Mouse (Mus musculus): Measurements from ENCODE around the gene Srbd1. TPM values are rescaled to one million over a fixed set of nuclear protein-coding genes. Genes with fewer than 3 reads are reported as not detected.

Gene Srbd1
- total RNA-seq, 2 experiments from 2014 or later = 16.5 to 17.0 TPM

- TF ChIP-seq CTCF (conservative IDR thresholded peaks at IDR 0.05) = no peak
- Histone ChIP-seq H3K4me3 (no peak overlapping the region), H3K27ac (no peak overlapping the region)
- DNase-seq (ENCODE audit: low spot score in 2 of 2) = no peak
Measured at GRCm38 (mm10) chr17:86128198-86128597, 16.8 kb downstream of the Srbd1 start.

DNA sequence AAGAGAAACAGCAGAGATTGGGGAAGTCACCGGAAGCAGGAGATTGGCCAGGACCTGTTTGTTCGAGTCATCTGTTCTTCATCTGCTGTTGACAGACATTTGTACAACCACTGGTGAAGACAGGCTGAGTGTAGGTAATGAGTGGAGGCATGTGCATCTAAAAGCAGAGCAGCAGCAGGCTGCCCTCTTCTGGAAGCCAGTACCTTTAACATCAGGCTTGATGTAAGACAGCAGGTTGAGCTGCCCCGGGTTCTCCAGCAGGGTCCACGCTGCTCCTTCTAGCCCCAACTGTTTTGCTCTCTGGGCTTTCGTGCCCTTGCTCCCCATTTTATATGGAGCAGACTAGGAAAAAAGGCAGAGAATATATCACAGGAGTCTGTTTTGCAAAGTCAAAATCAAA lies 19.1 kb downstream of the Srbd1 start:
- DNase-seq (ENCODE audit: low spot score in 2 of 2) = no peak
- Histone ChIP-seq H3K4me3 (no peak overlapping the region), H3K27ac (no peak overlapping the region)
- TF ChIP-seq CTCF (conservative IDR thresholded peaks at IDR 0.05) = peak; percentile 51

GRCm38 (mm10) chr17:86123146-86123545 lies 21.8 kb downstream of the Srbd1 start:
- no peak overlapping the region for H3K27ac ChIP-seq
- DNase-seq (ENCODE audit: low spot score in 2 of 2) = no peak
- H3K4me3 ChIP-seq = no peak overlapping the region
- no peak for TF ChIP-seq CTCF (conservative IDR thresholded peaks at IDR 0.05)

DNA sequence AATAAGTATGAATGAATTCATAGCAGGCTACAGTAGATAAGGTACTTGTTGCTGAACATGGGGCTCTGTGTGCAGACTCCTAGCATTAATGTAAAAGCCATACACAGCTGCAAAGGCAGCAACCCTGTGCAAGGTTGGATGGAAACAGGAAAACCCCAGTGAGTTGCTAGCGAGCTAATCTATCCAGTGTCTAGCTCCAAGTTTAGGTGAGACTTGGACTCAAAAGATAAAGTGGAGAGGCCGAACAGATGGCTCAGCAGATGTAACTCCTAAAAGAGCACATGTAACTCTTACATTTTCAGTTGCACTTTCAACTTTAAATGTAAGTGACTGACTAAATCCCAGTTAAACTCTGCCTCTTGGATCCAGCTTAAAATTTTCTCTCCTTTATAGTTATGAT lies 48.1 kb downstream of the Srbd1 start:
- DNase-seq (ENCODE audit: low spot score in 2 of 2) = no peak
- Histone ChIP-seq H3K27ac (no peak overlapping the region), H3K4me3 (no peak overlapping the region)
- no peak for TF ChIP-seq CTCF (conservative IDR thresholded peaks at IDR 0.05)

- DNase-seq (ENCODE audit: low spot score in 2 of 2) = no peak
- no peak for TF ChIP-seq CTCF (conservative IDR thresholded peaks at IDR 0.05)
- Histone ChIP-seq H3K27ac (no peak overlapping the region), H3K4me3 (no peak overlapping the region)
Measured at GRCm38 (mm10) chr17:86093124-86093523, 51.9 kb downstream of the Srbd1 start.

DNA sequence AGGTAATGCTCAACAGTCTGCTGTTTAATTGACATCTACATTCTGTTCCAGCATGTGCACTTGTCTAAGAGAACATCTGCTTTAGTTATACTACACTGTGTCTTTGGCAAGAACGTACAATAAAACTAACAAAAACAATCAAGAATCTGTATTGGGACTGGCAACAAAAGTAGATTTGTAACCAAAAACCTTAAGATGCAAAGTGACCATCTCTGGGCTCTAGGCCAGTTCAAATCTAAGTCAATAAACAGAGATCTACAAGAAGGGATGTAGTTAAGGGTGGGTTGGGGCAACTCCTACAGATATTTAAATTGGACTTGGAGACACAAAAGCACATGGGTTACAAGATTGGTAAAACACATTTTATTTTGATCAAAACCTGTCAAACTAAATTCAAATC lies 53.3 kb downstream of the Srbd1 start:
- no peak overlapping the region for H3K4me3 ChIP-seq
- no peak overlapping the region for H3K27ac ChIP-seq
- DNase-seq (ENCODE audit: low spot score in 2 of 2) = no peak
- TF ChIP-seq CTCF (conservative IDR thresholded peaks at IDR 0.05) = no peak

- no peak for TF ChIP-seq CTCF (conservative IDR thresholded peaks at IDR 0.05)
- H3K27ac ChIP-seq = no peak overlapping the region
- no peak for DNase-seq (ENCODE audit: low spot score in 2 of 2)
- H3K4me3 ChIP-seq = no peak overlapping the region
Measured at GRCm38 (mm10) chr17:86089893-86090588, 54.9 kb downstream of the Srbd1 start.

DNA sequence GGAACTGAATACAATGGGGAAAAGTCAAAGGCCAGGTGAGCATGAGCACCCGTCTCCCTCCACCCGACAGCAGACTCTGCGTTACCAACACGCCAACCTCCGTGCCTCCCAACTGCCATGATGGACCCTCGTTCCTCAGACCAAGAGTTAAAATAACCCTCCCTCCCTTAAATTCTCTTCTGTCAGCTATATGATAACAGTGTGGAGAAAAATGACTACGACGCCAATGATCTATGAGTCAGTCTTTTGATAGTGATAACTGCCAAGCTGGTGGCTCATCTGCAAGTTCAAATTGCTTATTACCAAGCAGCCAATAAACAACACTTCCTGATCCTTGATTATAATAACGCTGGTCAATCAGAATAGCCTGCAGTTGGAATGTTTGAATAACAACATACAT lies 57.1 kb downstream of the Srbd1 start:
- H3K27ac ChIP-seq = 0 out of 2 replicates have a peak overlapping the region, but pooled peaks have one; percentile 51
- H3K4me3 ChIP-seq = no peak overlapping the region
- TF ChIP-seq CTCF (conservative IDR thresholded peaks at IDR 0.05) = no peak
- DNase-seq (ENCODE audit: low spot score in 2 of 2) = no peak

- no peak for TF ChIP-seq CTCF (conservative IDR thresholded peaks at IDR 0.05)
- Histone ChIP-seq H3K27ac (no peak overlapping the region), H3K4me3 (no peak overlapping the region)
- DNase-seq (ENCODE audit: low spot score in 2 of 2) = no peak
Measured at GRCm38 (mm10) chr17:86086191-86086590, 58.8 kb downstream of the Srbd1 start.

GRCm38 (mm10) chr17:86083207-86083606 lies 61.8 kb downstream of the Srbd1 start:
- no peak for TF ChIP-seq CTCF (conservative IDR thresholded peaks at IDR 0.05)
- Histone ChIP-seq H3K27ac (no peak overlapping the region), H3K4me3 (no peak overlapping the region)
- DNase-seq (ENCODE audit: low spot score in 2 of 2) = no peak

DNA sequence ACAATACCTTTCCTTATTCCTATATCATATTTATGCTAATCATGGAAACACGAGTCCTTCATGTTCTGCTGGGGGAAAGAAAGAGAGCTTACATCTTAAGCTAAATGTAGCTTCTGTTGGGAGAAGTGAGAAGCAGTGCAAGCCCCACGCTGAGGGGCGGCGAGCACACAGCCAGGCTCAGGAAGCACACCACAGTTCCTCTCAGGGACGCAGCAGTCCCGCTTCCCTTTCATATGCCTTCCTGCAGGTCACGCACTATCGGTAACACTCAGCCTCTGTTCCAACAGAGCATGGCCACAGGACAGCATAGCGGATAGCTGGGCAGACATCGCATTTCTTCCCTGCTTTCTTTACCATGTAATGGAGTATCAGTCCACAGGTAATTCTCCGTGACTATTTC lies 66.9 kb downstream of the Srbd1 start:
- no peak for DNase-seq (ENCODE audit: low spot score in 2 of 2)
- Histone ChIP-seq H3K27ac (no peak overlapping the region), H3K4me3 (no peak overlapping the region)
- no peak for TF ChIP-seq CTCF (conservative IDR thresholded peaks at IDR 0.05)

- Histone ChIP-seq H3K4me3 (no peak overlapping the region), H3K27ac (no peak overlapping the region)
- no peak for DNase-seq (ENCODE audit: low spot score in 2 of 2)
- no peak for TF ChIP-seq CTCF (conservative IDR thresholded peaks at IDR 0.05)
Measured at GRCm38 (mm10) chr17:86067444-86067843, 77.5 kb downstream of the Srbd1 start.

DNA sequence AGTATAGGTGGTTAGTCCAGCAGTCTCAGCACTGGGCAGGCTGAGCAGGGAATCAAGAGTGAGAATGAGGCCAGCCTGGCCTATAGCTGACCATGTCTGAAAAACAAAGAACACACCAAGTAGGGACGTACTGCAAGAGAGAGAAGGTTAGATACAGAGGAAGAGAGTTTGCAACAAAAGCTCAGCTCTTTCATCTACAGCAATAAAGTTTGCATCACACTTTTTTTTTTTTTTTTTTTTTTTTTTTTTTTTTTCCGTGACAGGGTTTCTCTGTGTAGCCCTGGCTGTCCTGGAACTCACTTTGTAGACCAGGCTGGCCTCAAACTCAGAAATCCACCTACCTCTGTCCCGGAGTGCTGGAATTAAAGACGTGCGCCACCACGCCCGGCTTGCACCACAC lies 79.1 kb downstream of the Srbd1 start:
- DNase-seq (ENCODE audit: low spot score in 2 of 2) = no peak
- Histone ChIP-seq H3K27ac (no peak overlapping the region), H3K4me3 (no peak overlapping the region)
- TF ChIP-seq CTCF (conservative IDR thresholded peaks at IDR 0.05) = no peak

- H3K27ac ChIP-seq = no peak overlapping the region
- TF ChIP-seq CTCF (conservative IDR thresholded peaks at IDR 0.05) = peak; percentile 78
- peak; percentile 54 to 72 for DNase-seq (ENCODE audit: low spot score in 2 of 2)
Measured at GRCm38 (mm10) chr17:86063461-86063860, 81.5 kb downstream of the Srbd1 start.

More at GRCm38 (mm10) chr17:86063461-86063860, 81.5 kb downstream of the Srbd1 start:
- no peak overlapping the region for H3K4me3 ChIP-seq

Measured in layer of hippocampus, adult 2 months (tissue).